Mouse (Mus musculus) C2C12 (cell line): ENCODE results near the gene Capn1. TPM values are rescaled to one million over a fixed set of nuclear protein-coding genes. Genes with fewer than 3 reads are reported as not detected.

Experiments used
- H3K27me3 ChIP-seq: one replicate; pipeline ENCODE4 v1.6.1; 2011; ENCODE audit not compliant: control insufficient read depth, insufficient read depth, insufficient read length
- H3K36me3 ChIP-seq: one replicate; pipeline ENCODE4 v1.6.1; 2011; ENCODE audit not compliant: control insufficient read depth, insufficient read depth
- H3K4me3 ChIP-seq: one replicate; pipeline ENCODE4 v1.5.1; 2011; ENCODE audit warnings: mild to moderate bottlenecking, control low read depth; ENCODE audit not compliant: poor library complexity, insufficient read depth, severe bottlenecking
- H3K79me2 ChIP-seq: one replicate; pipeline ENCODE4 v1.6.1; 2011; ENCODE audit not compliant: control insufficient read depth, insufficient read depth
- H3K79me3 ChIP-seq: one replicate; pipeline ENCODE4 v1.6.1; 2011; ENCODE audit warnings: low read depth, control low read depth
- H3ac ChIP-seq: one replicate; pipeline ENCODE3; 2011; ENCODE audit warnings: low read depth; ENCODE audit not compliant: control insufficient read depth, insufficient read length
- CEBPB ChIP-seq: IDR thresholded peaks from one replicate; pipeline ENCODE4 v1.6.1; 2011; ENCODE audit warnings: low read depth, mild to moderate bottlenecking, control low read depth, moderate library complexity
- CTCF ChIP-seq: IDR thresholded peaks from one replicate; pipeline ENCODE4 v1.5.1; 2011; ENCODE audit not compliant: control insufficient read depth, insufficient read depth, insufficient read length
- FOSL1 ChIP-seq: IDR thresholded peaks from one replicate; pipeline ENCODE4 v1.8.0; 2011; ENCODE audit warnings: mild to moderate bottlenecking, low read length; ENCODE audit not compliant: poor library complexity, insufficient read depth, severe bottlenecking
- MAX ChIP-seq: IDR thresholded peaks from one replicate; pipeline ENCODE4 v1.6.1; 2011; ENCODE audit warnings: mild to moderate bottlenecking, control low read depth
- MYOD1 ChIP-seq: IDR thresholded peaks from one replicate; pipeline ENCODE4 v1.6.1; 2011; ENCODE audit warnings: low read depth; ENCODE audit not compliant: control insufficient read depth, insufficient read length
- MYOG ChIP-seq: IDR thresholded peaks from one replicate; pipeline ENCODE4 v1.6.1; 2011; ENCODE audit not compliant: control insufficient read depth, insufficient read length; ENCODE audit errors: extremely low read depth
- USF1 ChIP-seq: IDR thresholded peaks from one replicate; pipeline ENCODE4 v1.6.1; 2011; ENCODE audit warnings: low read depth, mild to moderate bottlenecking, control low read depth, moderate library complexity
- polyA plus RNA-seq: library from polyadenylated mRNA; unstranded; fragments of >200 nt; fragmentation: generic; extraction: Trizol; gene quantifications from one replicate; pipeline ENCODE4 v1.2.1, GENCODE M21; 2012; ENCODE audit warnings: missing spikeins

Capn1 gene
- polyA plus RNA-seq, 1 experiment = 36.9 TPM

DNA sequence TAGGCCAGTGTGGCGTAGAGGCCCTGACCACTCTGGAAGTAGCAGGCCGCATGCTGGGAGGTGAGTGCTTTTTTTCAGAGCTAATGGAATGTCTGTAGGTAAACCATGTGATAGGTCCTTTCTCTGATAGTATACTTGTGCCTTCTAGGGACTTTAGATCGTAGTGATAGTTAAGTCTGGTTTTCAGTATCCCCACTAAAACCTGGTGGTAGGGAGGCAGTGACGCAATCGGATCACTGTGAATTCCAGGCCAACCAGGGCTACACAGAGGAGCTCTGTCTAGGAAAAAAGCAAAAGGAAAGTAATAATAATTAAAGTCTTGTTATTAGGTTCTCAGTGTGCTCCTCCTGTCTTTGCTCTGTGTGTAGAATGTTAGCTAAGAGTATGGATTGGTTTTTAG, 42.8 kb upstream of the Capn1 start:
- Histone ChIP-seq H3K4me3 (peak overlapping the region; percentile 98), H3ac (peak overlapping the region; percentile 69), H3K36me3 (peaks cover 28% of the 10 kb centered on the region), H3K79me2 (peaks cover 76% of the 10 kb centered on the region), H3K79me3 (peaks cover 50% of the 10 kb centered on the region), H3K27me3 (no peaks in the 10 kb centered on the region)
- TF ChIP-seq USF1 = no peak
- TF ChIP-seq CEBPB = peak; percentile 58

DNA sequence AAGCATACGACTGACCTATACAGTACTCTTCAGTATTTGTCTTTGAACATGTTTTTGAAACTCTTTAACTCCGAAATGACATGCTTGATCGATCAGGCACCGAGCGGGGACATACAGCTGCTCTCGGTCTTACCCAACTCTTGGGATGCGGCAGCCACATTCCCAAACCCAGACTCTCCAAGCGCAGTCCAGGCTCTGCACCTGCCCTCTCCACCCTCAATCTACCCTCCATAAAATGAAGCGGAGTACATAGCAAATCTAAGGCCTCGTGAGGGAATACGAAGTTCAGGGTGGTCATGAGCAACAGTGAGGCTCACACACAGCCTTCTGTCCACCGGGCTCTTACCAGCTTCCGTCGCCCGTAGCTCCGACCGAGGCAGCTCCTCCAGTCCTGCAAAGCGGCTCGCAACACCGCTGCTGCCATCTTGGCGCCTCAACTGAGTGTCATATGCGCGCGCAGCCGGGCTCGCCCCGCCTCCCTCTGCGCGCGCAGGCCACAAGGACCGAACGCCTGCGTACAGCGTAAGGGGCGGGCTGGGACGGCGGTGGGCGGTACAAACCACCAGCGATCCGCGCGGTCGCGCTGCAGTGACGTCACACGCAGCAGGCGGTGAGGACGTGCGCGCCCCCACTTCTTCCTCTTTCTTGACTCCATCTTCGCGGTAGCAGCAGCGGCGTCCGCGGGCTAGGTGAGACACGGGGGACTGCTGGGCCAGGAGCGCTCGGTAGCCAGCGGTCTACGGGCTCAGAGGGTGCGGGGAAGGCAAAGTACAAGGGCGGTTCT, 41.8 kb upstream of the Capn1 start, which contains the start of the genes Mrpl49 and Fau:
Gene Mrpl49, minus strand, starts transcription at position 473 of the 784 bp plus-strand sequence.
Gene Fau, plus strand, starts transcription at position 532 of the 784 bp plus-strand sequence.
- no peaks in the 10 kb centered on the region for H3K27me3 ChIP-seq
- peaks cover 46% of the 10 kb centered on the region for H3K79me3 ChIP-seq
- H3K79me2 ChIP-seq = peaks cover 68% of the 10 kb centered on the region
- H3ac ChIP-seq = peak within 1 kb of the TSS; percentile 78
- no peak for TF ChIP-seq FOSL1
- peak; percentile 53 for TF ChIP-seq MAX
- peaks cover 38% of the 10 kb centered on the region for H3K36me3 ChIP-seq
- H3K4me3 ChIP-seq = peak within 1 kb of the TSS; percentile 98

DNA sequence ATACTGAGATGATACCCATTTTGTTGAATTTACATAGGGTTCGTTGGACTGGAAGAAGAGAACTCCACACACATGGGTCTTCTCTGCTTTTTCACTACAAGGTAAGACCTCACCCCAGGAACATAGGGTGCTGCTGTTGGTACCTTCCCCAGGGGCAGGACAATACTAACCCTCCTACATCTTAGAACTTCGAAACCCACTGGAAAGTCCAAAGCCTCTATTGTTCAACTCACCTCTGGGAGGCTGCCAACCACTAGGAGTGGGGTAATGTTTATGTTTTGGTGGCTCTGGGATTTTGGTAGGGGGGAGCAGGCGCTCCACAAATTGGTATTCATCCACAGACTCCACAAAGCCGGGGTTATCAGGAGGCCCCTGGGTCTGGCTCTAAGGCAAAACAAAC, 41.0 kb upstream of the Capn1 start:
- Histone ChIP-seq H3K27me3 (no peaks in the 10 kb centered on the region), H3ac (no peak overlapping the region), H3K4me3 (peak overlapping the region; percentile 98), H3K79me2 (peaks cover 60% of the 10 kb centered on the region), H3K79me3 (peaks cover 38% of the 10 kb centered on the region), H3K36me3 (peaks cover 46% of the 10 kb centered on the region)
- no peak for TF ChIP-seq MYOD1

- H3K79me3 ChIP-seq = peaks cover 36% of the 10 kb centered on the region
- TF ChIP-seq MYOG (no peak), USF1 (no peak), MYOD1 (no peak), CTCF (no peak), FOSL1 (no peak), CEBPB (no peak), MAX (no peak)
- no peaks in the 10 kb centered on the region for H3K27me3 ChIP-seq
- H3K79me2 ChIP-seq = peaks cover 52% of the 10 kb centered on the region
- peaks cover 70% of the 10 kb centered on the region for H3K36me3 ChIP-seq
- H3ac ChIP-seq = no peak overlapping the region
- H3K4me3 ChIP-seq = no peak overlapping the region
Measured at GRCm38 (mm10) chr19:6054296-6054695, 38.6 kb upstream of the Capn1 start.

- Histone ChIP-seq H3K79me2 (peaks cover 48% of the 10 kb centered on the region), H3K36me3 (peaks cover 72% of the 10 kb centered on the region)
- no peak for TF ChIP-seq FOSL1
Measured at GRCm38 (mm10) chr19:6052516-6052915, 36.8 kb upstream of the Capn1 start.

DNA sequence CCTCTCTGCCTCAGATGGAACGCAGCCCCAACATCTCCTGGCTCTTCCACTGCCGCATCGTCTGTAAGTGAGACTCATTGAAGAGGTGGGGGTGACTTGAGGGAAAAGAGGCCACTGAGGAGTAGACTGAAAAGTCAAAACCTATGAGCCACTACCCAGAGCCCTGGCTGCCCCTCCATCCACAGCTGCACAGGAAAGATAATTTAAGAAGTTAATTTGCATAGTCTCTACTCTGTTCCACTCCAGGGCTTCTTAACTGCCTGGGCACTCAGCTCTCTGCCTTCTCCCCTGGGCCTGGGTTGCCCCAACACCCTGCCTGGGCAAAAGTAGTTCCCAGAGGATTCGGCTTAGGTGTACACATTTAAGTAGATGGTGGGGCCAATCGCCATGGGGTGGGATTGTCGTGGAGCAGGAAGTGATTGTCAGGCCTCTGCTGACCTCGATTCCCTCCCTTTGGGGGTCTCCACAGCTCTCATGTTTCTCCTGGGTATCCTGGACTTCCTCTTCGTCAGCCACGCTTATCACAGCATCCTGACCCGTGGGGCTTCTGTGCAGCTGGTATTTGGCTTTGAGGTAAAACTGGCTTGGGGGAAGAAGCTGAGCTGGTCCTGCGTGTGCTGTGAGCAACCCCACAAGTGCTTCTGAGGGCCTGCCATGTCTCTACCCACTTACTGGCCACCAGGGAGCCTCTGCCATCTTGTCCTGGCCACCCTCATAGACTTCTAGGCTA, 33.1 kb upstream of the Capn1 start:
- Histone ChIP-seq H3K79me3 (peaks cover 14% of the 10 kb centered on the region), H3K4me3 (no peak overlapping the region), H3ac (no peak overlapping the region), H3K79me2 (peaks cover 20% of the 10 kb centered on the region), H3K36me3 (peaks cover 57% of the 10 kb centered on the region), H3K27me3 (no peaks in the 10 kb centered on the region)
- no peak for TF ChIP-seq MYOG
- no peak for TF ChIP-seq CTCF
- TF ChIP-seq MAX = no peak
- TF ChIP-seq MYOD1 = no peak
- no peak for TF ChIP-seq USF1
- TF ChIP-seq CEBPB = no peak
- no peak for TF ChIP-seq FOSL1

More at GRCm38 (mm10) chr19:6052516-6052915, 36.8 kb upstream of the Capn1 start:
- H3K4me3 ChIP-seq = no peak overlapping the region
- H3ac ChIP-seq = no peak overlapping the region
- no peaks in the 10 kb centered on the region for H3K27me3 ChIP-seq
- peaks cover 32% of the 10 kb centered on the region for H3K79me3 ChIP-seq

DNA sequence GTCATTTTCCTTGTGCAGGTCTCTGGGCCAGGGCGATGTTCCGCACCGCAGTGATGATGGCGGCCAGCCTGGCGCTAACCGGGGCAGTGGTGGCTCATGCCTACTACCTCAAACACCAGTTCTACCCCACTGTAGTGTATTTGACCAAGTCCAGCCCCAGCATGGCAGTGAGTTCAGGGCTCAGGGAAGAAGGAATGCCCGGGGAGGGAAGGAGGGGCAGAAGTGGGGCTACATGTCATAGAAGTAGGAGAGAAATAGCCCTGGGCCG, 32.1 kb upstream of the Capn1 start:
- Histone ChIP-seq H3K4me3 (peak overlapping the region; percentile 87), H3K36me3 (peaks cover 46% of the 10 kb centered on the region), H3K27me3 (no peaks in the 10 kb centered on the region), H3K79me3 (peaks cover 14% of the 10 kb centered on the region), H3K79me2 (peaks cover 20% of the 10 kb centered on the region), H3ac (peak overlapping the region; percentile 71)
- no peak for TF ChIP-seq FOSL1
